ENCODE assay signal across 8 mouse cellular contexts in genomic region chr5:97195281-97195660, GRCm38 (mm10).
A peak's percentile ranks its signal among the peaks of the same experiment; 100 is the strongest.
DNase-seq lines count a peak whose midpoint lies in the region; ATAC-seq and TF ChIP-seq lines count a peak whose summit lies in the region.
"Had no signal": no experiment of that assay in that cellular context is flagged by ENCODE, and none has a peak within 500 bp of the region (broad histone marks: within the 10 kb centered on the region; RNA-seq: fewer than 3 reads in every experiment).

No protein-coding gene starts in this region.

- peak overlapping the region; percentile 33 for H3K4me2 ChIP-seq in hindbrain, postnatal 0 days (ENCODE audit: low read depth, low read length)
- peak overlapping the region; percentile 8; the same call in 1 of the 2 replicates for H3K4me2 ChIP-seq in neural tube, embryonic 11.5 days (ENCODE audit: low read depth)
- H3K4me2 ChIP-seq: limb, embryonic 13.5 days had no signal

- no peak overlapping the region for H3K4me3 ChIP-seq in cerebellum, adult 2 months (replicated peaks; ENCODE audit: insufficient read depth, low read depth, low read length)
- no peak overlapping the region for H3K4me3 ChIP-seq in embryonic facial prominence, embryonic 10.5 days
- no peak overlapping the region for H3K4me3 ChIP-seq in hindbrain, postnatal 0 days (ENCODE audit: low read length)
- no peak overlapping the region for H3K4me3 ChIP-seq in neural tube, embryonic 11.5 days (ENCODE audit: low read depth, low read length)
- H3K4me3 ChIP-seq: limb, embryonic 13.5 days had no signal

- TF ChIP-seq CTCF in cerebellum, adult 2 months (IDR thresholded peaks at IDR 0.05; ENCODE audit: borderline replicate concordance, insufficient read depth, low read depth, low read length), result no peak
- TF ChIP-seq CTCF in hindbrain, postnatal 0 days (IDR thresholded peaks at IDR 0.05; ENCODE audit: low read depth), result no peak

- no peaks in the 10 kb centered on the region for H3K27me3 ChIP-seq in cerebellum, adult 2 months (ENCODE audit: control insufficient read depth, insufficient read depth, low read length)
- H3K27me3 ChIP-seq in embryonic facial prominence, embryonic 10.5 days (replicated peaks; ENCODE audit: low read depth, poor library complexity, severe bottlenecking), result no peaks in the 10 kb centered on the region
- H3K27me3 ChIP-seq in hindbrain, postnatal 0 days (ENCODE audit: insufficient read depth, low read length), result no peaks in the 10 kb centered on the region
- H3K27me3 ChIP-seq in neural tube, embryonic 11.5 days (ENCODE audit: control insufficient read depth, insufficient read depth, low read length), result no peaks in the 10 kb centered on the region
- H3K27me3 ChIP-seq: limb, embryonic 13.5 days had no signal

- no peak for TF ChIP-seq POLR2A in cerebellum, adult 2 months (IDR thresholded peaks at IDR 0.05; ENCODE audit: borderline replicate concordance, insufficient read depth, low read length)

- peak overlapping the region; percentile 37; the same call in 1 of the 2 replicates for H3K27ac ChIP-seq in cerebellum, adult 2 months (ENCODE audit: insufficient read depth, low read length)
- H3K27ac ChIP-seq in embryonic facial prominence, embryonic 10.5 days (replicated peaks), result no peak overlapping the region
- peak overlapping the region; percentile 64; the same call in 1 of the 2 replicates for H3K27ac ChIP-seq in hindbrain, postnatal 0 days
- H3K27ac ChIP-seq in neural tube, embryonic 11.5 days (ENCODE audit: low read depth, low read length), result peak overlapping the region; percentile 74
- H3K27ac ChIP-seq: limb, embryonic 13.5 days had no signal

- H3K36me3 ChIP-seq in embryonic facial prominence, embryonic 10.5 days (replicated peaks), result no peaks in the 10 kb centered on the region
- H3K36me3 ChIP-seq in hindbrain, postnatal 0 days (ENCODE audit: insufficient read depth, low read length), result no peaks in the 10 kb centered on the region
- H3K36me3 ChIP-seq in neural tube, embryonic 11.5 days (ENCODE audit: control insufficient read depth, insufficient read depth, low read length), result no peaks in the 10 kb centered on the region
- H3K36me3 ChIP-seq: limb, embryonic 13.5 days had no signal

- no peaks in the 10 kb centered on the region for H3K9me3 ChIP-seq in embryonic facial prominence, embryonic 10.5 days
- H3K9me3 ChIP-seq in hindbrain, postnatal 0 days (ENCODE audit: low read length), result no peaks in the 10 kb centered on the region
- no peaks in the 10 kb centered on the region for H3K9me3 ChIP-seq in neural tube, embryonic 11.5 days (ENCODE audit: control insufficient read depth, low read length)
- H3K9me3 ChIP-seq: limb, embryonic 13.5 days had no signal

- DNase-seq in cerebellum, adult 2 months, result peak; percentile 91 to 93
- DNase-seq in embryonic facial prominence, embryonic 10.5 days (ENCODE audit: low spot score), result peak; percentile 31
- peak; percentile 81 for DNase-seq in hindbrain, postnatal 0 days (ENCODE audit: low spot score)
- peak; percentile 60 for DNase-seq in neural tube, embryonic 11.5 days (ENCODE audit: low spot score)
- DNase-seq in kidney, adult 11 months, result no peak
- DNase-seq in adrenal gland, postnatal 10 days, result no peak

- peaks cover 9% of the 10 kb centered on the region for H3K4me1 ChIP-seq in cerebellum, adult 2 months (ENCODE audit: control insufficient read depth, insufficient read depth, low read length)
- H3K4me1 ChIP-seq in embryonic facial prominence, embryonic 10.5 days, result 0 out of 2 replicates have a peak, but pooled peaks cover 6% of the 10 kb centered on the region
- peaks cover 9% of the 10 kb centered on the region for H3K4me1 ChIP-seq in hindbrain, postnatal 0 days (ENCODE audit: insufficient read depth, low read length)
- H3K4me1 ChIP-seq in neural tube, embryonic 11.5 days (ENCODE audit: control insufficient read depth, insufficient read depth, low read length), result peaks cover 10% of the 10 kb centered on the region

- WGBS in cerebellum, adult 2 months, result 10% methylated on average over 10 of the region's 10 CpGs
- 75% methylated on average over 10 of the region's 10 CpGs for WGBS in embryonic facial prominence, embryonic 10.5 days
- WGBS in hindbrain, postnatal 0 days, result 39% methylated on average over 10 of the region's 10 CpGs
- 18% methylated on average over 10 of the region's 10 CpGs for WGBS in neural tube, embryonic 11.5 days

- H3K9ac ChIP-seq in hindbrain, postnatal 0 days (replicated peaks; ENCODE audit: low read length), result no peak overlapping the region
- H3K9ac ChIP-seq in neural tube, embryonic 11.5 days (ENCODE audit: low read length), result no peak overlapping the region
- H3K9ac ChIP-seq: limb, embryonic 13.5 days had no signal

- ATAC-seq in hindbrain, postnatal 0 days, result peak; percentile 84
- ATAC-seq in neural tube, embryonic 11.5 days (ENCODE audit: insufficient read depth, low FRiP score, low TSS enrichment), result peak; percentile 75
- ATAC-seq in CD4-positive, CD25-positive, alpha-beta regulatory T cell, adult 4 months, result no peak

Comparison
In these comparisons a context has a peak if more than half of its experiments do, and no peak if none do; other contexts are left out.
1. DNase-seq: peak in cerebellum, adult 2 months (2 of 2), embryonic facial prominence, embryonic 10.5 days (single experiment), hindbrain, postnatal 0 days (single experiment) and neural tube, embryonic 11.5 days (single experiment); none in kidney, adult 11 months (single experiment) and adrenal gland, postnatal 10 days (single experiment).